Mouse (Mus musculus) c-Kit-positive CD71-negative TER-119-negative erythroid progenitor cells, embryonic 14.5 days (primary cell): Measurements from ENCODE around the gene Map6.
"Not testable (repeated sequence)": the region's sequence is repeated elsewhere in the genome, so short reads cannot be mapped to it uniquely, and the experiment has no call there.

ENCODE experiments used
- DNase-seq: peaks from one replicate; pipeline ENCODE4 v3.0.0-alpha.2; 2013; ENCODE audit warnings: low read depth

The Map6 gene

DNA sequence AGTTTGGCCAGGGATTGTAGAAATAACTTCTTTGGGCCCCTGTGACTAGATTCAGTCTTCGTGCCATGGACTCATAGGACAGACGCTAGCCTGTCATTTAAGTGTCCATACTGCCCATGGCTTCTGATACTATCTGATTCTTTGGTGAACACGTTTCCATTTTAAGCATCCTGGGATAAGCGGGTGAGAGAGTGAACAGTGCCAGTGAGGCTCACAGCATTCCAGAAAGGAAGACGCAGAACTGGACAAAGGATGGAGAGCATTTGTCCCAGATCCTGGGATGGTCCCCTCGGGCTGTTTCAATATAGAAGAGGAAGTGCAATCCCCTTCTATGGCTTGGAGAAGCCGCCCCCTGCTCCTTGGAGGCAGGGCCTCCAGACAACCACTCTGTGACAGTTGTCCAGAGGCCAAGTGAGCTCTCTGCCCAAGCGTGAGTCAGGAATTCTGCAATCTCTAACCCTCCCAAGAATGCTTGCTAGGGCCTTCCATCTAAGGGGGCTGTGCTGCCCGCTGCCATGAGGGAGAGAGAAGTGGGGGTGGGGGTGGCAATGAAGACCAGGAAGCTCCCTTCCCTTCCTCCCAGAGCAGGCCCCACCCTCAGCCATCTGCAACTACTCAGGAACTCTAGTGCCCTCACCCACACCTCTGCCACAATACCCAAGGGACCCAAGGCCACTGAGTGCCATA is 89.1 kb downstream of the Map6 start:
- DNase-seq, result no peak

DNA sequence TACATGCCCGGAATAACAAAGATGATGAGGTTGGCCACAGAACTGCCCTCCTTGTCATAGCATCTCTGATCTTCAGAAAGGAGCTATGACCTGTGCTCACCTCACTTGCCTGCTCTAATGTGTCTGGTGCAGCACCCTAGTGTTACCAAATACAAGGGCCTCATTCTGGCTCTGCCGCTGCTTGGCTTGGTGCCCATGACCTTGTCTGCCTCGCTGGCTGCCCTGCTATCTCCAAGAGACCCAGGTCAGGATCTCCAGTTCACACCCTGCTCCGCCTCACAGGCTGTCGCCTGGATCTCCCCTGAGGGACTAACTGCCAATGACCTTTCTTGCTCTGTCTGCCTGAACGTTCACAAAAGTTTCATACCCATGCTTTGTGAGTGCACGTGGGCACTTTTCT is 90.0 kb downstream of the Map6 start:
- no peak for DNase-seq

DNA sequence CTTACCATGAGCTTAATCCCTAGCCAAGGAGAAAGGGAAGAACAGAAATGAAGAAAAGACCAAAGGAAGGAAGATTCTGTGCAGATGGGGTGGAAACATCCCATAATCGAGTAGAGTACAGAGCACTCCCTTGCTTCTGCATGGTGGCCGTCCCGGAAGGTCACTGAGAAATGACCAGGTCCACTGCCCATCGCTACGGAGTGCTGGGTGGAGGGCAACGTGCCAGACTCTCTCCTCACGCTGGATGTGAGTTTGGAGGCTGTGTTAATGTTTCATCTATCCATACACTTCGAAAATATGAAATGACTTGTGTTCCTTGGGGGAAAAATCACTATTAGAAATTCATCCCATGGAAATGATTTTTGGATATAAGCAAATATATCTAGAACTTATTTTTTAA is 91.1 kb downstream of the Map6 start:
- DNase-seq, result no peak

DNA sequence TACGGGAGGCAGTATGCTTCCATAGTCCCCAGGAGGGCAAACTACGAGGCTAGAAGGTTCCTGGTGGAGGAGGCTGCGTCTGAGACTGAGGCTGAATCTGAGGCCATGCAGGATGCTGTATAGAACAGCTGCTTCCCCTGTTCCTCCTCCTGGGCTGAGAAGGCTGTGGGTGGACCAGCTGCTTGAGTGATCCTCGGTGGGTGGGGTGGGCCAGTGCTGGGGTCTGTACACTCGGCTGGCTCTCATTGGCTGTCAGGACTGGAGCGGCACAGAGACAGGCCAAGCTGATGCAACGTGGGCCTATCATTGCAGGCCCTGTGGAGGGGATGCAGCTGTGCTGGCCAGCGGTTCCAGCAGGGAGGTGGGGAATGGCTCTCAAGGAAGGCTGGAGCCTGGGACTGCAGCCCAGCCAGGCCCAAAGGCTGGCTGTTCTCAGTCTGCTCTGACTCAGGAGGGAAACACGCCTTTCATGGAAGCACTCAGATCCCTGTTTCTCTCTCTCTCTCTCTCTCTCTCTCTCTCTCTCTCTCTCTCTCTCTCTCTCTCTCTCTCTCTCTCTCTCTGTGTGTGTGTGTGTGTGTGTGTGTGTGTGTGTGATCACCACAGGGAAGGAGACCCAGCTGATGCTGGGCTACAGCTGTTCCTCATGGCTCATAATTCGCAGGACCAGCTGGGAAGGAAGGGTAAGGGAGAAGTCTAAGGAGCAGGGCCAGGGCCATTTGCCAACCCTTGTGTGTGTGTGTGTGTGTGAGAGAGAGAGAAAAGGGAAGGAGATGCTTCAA is 93.0 kb downstream of the Map6 start:
- DNase-seq, result peak; percentile 32

DNA sequence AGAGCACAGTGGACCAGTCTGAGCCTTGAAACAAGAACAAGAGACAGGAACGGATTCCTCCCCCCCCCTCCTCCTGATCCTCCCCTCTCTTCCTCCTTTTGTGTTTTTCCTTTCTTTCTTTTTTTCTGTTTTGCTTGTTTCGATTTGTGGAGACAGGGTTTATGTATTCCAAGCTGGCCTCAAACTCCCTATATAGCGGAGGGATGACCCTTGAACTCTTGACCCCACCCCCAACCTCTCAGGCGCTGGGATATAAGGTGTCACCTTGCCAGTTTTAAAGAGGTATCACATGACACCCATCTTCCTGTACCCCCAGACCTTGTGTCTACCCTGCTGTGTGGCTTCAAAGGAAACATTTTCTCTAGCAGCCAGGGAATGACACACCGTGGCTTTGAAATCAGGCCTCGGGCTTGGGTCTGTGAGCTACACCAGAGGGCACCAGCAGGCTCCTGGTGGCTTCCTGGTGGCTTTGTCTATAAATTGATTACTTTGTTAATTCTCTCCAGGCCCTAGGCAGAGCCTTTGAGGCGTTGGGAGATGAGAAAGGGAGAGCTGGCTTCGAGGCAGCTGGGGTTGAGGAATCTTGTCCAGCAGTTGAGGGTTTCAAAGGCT is 93.7 kb downstream of the Map6 start:
- DNase-seq, result no peak

DNA sequence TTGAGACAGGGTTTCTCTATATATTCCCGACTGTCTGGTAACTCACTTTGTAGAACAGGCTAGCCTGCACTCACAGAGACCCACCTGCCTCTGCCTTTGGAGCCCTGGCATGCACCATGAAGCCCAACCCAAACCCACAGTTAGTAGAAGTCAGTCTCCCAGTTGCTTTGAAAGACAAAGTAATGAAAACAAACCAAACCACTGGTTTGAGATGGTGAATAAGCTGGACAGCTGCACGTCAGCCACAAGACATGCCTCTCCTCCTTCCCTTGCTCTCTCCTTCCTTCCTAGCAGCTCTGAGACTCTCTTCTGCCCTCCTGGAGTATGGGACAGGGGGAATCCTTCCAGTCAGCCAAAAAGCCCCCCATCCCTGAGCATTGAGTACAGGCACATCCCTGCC is 94.9 kb downstream of the Map6 start:
- DNase-seq, result no peak

DNA sequence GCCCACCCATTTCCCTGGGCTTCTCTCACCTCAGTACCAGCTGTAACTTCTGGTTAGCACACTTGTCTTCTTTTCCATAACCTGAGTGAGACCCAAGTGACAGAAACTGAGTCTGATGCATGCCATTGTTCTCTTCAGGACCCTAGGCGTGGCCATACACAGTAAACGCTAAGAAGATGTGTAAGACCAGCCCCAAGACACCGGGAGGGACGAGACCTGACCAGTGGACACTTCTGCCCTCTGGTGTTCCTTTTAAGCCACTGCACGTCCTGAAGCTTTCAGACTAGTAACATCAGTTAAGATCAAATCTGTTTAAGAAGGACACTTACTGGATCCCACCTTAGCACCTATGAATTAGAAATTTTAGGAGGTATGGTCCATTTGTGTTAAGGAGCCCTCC is 97.8 kb downstream of the Map6 start:
- DNase-seq, result peak; percentile 53

DNA sequence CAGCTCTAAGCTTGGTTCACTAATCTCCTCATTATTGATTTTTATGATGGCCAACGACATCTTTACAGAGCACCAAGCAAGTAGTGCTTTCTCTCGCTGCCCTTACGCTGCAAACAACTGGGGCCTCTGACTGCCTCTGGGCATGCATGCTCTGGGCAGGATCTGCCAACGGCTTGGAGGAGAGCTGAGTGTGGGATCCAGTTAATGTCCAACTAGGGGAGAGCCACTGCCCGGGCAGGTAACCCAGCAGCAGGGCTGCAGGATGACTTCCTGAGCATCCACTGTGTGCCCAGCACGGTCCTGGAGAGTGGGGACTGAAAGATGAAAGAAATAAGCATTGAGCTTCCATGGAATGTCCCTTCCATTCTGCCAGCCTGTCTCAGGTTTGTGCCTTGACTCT is 99.5 kb downstream of the Map6 start:
- no peak for DNase-seq

DNA sequence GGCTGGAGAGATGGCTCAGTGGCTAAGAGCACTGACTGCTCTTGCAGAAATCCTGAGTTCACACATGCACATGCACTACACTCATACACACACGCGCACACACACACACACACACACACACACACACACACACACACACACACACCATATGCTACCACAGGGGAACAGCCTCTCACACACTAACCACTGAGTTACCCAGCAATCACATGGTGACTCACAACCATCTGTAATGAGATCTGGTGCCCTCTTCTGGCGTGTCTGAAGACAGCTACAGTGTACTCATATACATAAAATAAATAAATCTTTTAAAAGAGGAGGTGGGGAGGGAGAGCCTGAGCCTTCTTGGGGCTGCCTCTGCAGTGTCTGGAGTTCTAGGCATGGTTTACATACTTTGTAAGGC is 107.1 kb downstream of the Map6 start:
- not testable (repeated sequence) for DNase-seq

DNA sequence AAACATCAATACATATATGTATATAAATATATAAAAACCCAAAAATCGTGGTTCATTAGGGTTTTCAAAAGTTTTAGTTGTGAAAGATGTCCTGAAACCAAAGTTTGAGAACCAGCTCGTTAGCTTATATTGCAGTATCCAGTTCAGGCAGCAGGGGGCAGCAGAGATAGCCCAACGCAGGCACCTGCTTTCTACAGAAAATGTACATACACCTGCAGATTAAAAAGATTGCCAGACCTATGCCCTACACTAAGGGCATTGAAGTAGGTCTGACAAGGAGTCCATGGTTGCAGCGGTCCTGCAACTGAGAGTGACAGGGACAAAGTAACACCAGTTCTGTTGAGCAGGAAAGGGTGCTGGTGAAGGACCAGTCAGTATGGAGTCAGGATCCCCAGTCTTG is 108.2 kb downstream of the Map6 start:
- peak; percentile 40 for DNase-seq

DNA sequence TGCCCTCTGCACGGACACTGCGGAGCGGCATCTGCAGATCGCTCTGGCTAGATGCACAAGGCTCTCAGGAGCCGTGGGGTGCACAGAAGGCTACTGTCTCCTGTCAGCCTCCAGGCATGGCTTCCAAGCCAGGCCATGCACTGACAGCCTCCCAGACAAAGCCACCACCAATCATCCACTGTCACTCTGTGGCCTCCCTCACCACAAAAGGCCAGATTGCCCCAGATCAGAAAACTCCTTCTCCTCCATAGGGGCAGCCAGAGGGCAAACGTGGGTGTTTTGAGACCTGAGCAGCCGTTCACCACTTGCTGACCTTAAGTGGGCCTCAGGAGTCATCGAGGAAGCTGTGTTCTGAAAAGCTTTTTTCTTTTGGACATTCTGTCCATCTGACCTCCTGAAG is 111.6 kb downstream of the Map6 start:
- DNase-seq, result no peak

DNA sequence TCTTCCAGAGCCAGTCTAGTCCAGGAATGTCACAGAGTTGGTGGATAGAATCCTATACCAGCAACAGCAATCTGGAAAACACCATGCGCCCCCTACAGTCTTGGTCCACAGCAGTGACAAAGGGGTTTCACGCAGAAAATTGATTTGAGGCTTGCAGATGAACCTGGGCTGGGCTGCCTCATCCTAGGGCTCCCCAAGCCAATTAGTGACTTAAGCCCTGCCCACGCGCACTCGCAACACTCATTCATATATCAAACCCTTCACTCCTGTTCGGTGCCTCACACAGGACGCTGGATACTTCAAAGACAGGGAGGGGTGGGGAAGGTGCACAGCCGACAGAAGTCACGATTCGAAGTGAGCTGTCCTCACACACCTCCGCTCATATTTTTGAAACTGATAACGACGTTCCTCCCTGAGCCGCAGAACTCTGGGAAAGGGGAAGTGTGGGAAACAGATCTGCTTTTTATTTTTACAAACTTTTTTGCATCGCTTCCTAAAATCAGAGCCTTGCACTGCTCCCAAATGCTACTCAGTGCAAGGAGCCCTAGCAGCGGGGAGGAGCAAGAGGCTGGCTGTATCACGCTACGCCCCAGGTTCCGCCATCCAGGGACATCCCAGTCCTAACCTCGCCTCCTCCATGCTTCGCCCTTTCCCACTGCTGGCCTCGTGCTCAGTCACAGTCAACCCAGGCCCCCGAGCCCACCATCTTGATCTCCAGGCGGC is 113.4 kb downstream of the Map6 start:
- DNase-seq, result no peak

DNA sequence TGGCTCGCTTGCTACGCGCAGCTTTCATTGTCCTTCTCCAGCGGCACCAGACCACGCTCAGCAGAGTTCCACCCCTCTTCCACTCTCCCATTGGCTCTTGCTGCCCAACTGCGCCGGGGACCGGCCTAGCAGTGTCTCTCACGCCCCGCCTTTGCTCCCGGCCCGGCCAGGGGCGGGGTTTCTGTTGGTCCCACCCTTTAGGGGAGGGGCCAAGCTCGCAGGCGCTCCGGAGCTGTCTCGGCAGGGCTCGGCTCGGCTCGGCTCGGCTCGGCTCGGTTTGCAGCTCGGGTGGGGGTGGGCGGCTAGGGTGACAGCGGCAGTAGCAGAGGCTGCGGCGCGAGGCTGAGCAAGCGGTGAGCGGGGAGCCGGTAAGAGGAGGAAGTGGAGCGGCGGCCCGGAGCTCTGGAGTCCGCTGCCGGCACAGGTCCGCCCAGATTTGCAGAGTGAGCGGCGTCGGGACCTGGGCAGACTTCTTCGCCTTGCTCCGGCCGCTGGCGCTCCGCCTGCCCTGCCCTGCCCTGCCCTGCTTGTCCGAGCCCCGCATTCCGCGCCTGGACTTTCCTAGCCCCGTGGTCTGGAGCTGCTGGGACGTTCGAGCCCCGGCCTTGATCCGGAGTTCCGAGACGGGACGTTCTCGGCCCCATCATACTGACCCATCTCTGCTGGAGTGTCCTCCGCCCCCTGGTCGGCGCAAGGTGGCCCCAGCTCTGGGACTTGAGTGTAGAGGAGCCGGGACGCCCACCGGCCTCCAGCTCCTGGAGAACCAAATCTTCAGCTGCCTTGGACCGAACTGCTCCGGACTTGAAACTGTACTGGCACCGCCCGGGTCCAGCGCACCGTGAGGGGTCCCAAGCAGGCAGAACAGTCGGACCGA is 114.2 kb downstream of the Map6 start, which contains the start of gene Gdpd5:
Gene Gdpd5, plus strand, starts transcription at position 201 of the 874 bp plus-strand sequence.
- DNase-seq, result peak; percentile 96

DNA sequence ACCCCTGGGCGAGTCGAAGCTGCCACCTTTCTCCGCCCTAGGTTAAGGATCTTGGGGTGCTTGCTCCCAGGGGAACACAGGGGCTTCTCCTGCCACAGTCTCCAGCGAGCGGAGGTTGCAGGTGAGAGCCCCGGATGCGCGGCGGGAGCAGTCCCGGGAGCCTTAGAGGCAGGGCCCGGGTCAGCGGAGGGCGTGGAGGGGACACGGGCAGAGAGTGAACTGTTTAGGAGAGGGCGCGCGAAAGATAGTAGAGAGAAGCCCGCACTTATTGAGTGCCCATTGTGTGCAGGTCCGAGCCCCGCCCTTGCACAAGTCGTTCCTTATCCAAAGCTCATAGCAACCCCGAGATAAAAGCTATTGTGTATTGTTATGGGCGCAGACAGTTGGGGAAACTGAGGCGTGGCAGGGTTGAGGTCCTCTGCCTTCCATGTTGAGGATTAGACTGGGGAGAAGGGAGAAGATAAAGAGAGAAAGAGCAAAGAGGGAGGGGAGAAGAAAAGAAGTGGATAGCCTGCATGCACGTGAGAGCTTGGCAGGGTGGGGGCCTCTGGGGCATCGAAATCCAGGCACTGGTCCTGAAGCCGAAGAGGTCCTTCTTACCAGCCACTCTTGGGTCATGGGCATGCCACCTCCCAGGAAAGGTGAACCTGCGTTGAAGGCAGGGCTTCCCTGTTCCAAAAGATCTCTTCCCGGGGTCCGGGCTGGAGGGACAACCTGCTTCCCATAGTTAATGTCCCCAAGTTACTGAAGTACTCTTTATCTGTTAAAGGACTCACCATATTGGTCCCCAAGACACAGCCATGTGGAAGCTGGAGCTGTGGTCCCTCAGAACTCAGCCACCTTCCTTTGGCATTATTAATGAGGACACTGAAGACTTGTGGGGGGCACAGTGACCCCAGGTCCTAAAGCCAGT is 115.1 kb downstream of the Map6 start:
- no peak for DNase-seq

DNA sequence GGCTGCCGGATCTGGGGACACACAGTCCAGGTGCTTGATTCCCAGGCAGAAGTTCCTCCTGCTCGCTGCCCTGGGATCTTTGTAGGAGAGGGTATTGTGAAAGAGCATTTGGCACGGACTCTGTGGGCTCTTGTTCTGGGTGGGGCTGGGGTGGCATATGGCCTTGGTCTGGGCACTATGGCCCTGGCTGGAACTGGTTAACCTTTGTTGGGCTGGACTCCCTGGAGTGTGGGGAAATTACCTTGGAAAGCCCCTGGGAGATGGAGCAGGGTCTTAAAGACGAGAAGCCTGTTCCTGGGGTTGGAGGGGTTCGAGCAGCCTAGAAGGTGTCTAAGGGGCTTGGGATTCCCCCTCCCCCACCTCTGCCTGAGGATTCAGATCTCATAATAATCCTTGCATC is 116.0 kb downstream of the Map6 start:
- no peak for DNase-seq

DNA sequence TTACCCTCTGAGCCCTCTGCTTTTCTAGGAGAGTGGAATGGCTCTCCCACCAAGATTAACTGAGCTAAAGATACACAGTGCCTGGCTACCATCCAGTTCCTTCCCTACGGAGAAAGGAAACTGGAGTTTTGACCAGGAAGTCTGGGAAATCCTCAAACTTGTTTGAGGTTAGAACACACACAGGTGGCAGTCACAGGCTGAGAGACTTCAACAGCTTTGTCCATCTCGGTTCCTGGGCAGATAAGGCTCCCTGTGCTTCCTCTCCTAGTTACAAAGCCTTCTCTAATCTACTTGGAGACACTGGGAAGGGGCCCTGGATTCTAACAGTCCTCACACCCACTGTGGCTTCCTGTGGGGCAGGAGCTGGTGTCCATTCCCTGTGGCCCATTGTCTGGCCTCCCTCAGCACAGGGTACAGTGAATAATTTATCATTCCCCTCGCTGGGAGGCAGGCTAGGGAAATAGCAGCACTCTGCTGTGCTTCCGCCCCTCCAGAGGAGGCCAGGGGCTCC is 116.9 kb downstream of the Map6 start:
- DNase-seq, result no peak

DNA sequence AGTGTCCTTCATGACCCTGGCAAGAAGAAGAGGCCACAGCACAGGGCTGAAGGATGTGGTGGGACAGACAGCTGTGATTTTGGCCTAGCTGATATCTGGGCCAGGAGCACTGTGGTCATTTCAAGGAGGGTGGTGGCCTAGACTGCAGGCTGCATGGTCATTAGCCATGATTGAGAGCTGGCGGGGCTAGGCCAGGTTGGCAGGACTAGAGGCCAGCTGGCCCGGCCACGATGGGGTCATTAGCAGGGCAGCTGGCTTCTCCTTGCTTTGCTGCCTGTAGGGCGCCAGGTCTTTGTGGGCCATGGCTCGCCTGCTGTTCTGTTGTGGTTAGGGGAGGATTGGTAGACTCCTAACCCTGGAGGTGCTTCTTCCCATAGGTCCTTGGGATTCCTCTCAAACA is 118.8 kb downstream of the Map6 start:
- DNase-seq, result no peak
